Mouse (Mus musculus) CH12.LX (cell line): ENCODE measurements around the gene St5. TPM values are rescaled to one million over a fixed set of nuclear protein-coding genes. Genes with fewer than 3 reads are reported as not detected.

Experiments
- DNase-seq: peaks from one replicate; pipeline ENCODE4 v3.0.0-alpha.2; 2013; ENCODE audit errors: extremely low read depth
- H3K27ac ChIP-seq: 2 replicates; pipeline ENCODE4 v1.5.1; 2012; ENCODE audit warnings: low read depth, mild to moderate bottlenecking, control low read depth, moderate library complexity; ENCODE audit not compliant: insufficient read depth
- H3K27me3 ChIP-seq: replicated peaks from 2 replicates; pipeline ENCODE3; 2012; ENCODE audit warnings: inconsistent platforms
- H3K36me3 ChIP-seq, 2 experiments: replicated peaks in 1 of 2; 2 replicates each; pipeline versions ENCODE3 to v1.6.1; 2012; ENCODE audit warnings: inconsistent platforms in 1 of 2, low read length in 1 of 2, mild to moderate bottlenecking in 1 of 2, mixed read lengths in 1 of 2, moderate library complexity in 1 of 2; ENCODE audit not compliant: control insufficient read depth in 1 of 2, insufficient read depth in 1 of 2
- H3K4me1 ChIP-seq, 2 experiments: 2 replicates each; pipeline ENCODE4 v1.6.1; 2012; ENCODE audit warnings: inconsistent platforms in 1 of 2, moderate library complexity in 1 of 2; ENCODE audit not compliant: insufficient read depth in 2 of 2, control insufficient read depth in 1 of 2
- H3K4me2 ChIP-seq: 2 replicates; pipeline ENCODE4 v1.6.1; 2012; ENCODE audit warnings: low read depth, mild to moderate bottlenecking, control low read depth; ENCODE audit not compliant: poor library complexity, insufficient read depth, severe bottlenecking
- H3K4me3 ChIP-seq, 3 experiments: fragments of 150-350 bp in 1 of 3; sonication (generic) in 1 of 3; replicated peaks in 1 of 3; 2 replicates each; pipeline versions ENCODE3 to v1.5.1; 2011 to 2012; ENCODE audit warnings: low read depth in 2 of 3, low read length in 2 of 3, mild to moderate bottlenecking in 2 of 3, moderate library complexity in 2 of 3, control low read depth in 1 of 3, improper control_type of control experiment in 1 of 3, inconsistent platforms in 1 of 3, mixed read lengths in 1 of 3; ENCODE audit not compliant: poor library complexity in 1 of 3
- H3K79me2 ChIP-seq: replicated peaks from 2 replicates; pipeline ENCODE4 v1.6.1; 2012; ENCODE audit warnings: mild to moderate bottlenecking, moderate library complexity; ENCODE audit not compliant: control insufficient read depth, poor library complexity, insufficient read depth, severe bottlenecking; ENCODE audit errors: extremely low read depth
- H3K9ac ChIP-seq: 2 replicates; pipeline ENCODE4 v1.6.1; 2012; ENCODE audit warnings: low read depth, mild to moderate bottlenecking, control low read depth, moderate library complexity; ENCODE audit not compliant: insufficient read depth
- H3K9me3 ChIP-seq: replicated peaks from 2 replicates; pipeline ENCODE3; 2012; ENCODE audit warnings: low read length, inconsistent platforms, mixed read lengths
- BHLHE40 ChIP-seq: IDR thresholded peaks from 2 replicates; pipeline ENCODE4 v1.6.1; 2011; ENCODE audit warnings: mild to moderate bottlenecking, low read depth, low read length, improper control_type of control experiment
- CHD1 ChIP-seq: IDR thresholded peaks from 2 replicates; pipeline ENCODE4 v1.6.1; 2012; ENCODE audit warnings: low read depth, low read length, improper control_type of control experiment, inconsistent platforms
- ELF1 ChIP-seq: IDR thresholded peaks from 2 replicates; pipeline ENCODE4 v1.6.1; 2014; ENCODE audit warnings: low read depth, mild to moderate bottlenecking, inconsistent platforms, low read length, improper control_type of control experiment
- GABPA ChIP-seq: IDR thresholded peaks from 2 replicates; pipeline ENCODE4 v1.6.1; 2012; ENCODE audit warnings: low read depth, low read length, improper control_type of control experiment, inconsistent platforms; ENCODE audit not compliant: insufficient replicate concordance
- JUND ChIP-seq: conservative IDR thresholded peaks from 2 replicates; pipeline ENCODE4 v1.6.1; 2011; ENCODE audit warnings: low read depth, low read length, improper control_type of control experiment
- KAT2A ChIP-seq: IDR thresholded peaks from 2 replicates; pipeline ENCODE4 v1.6.1; 2012; ENCODE audit warnings: low read length, improper control_type of control experiment, inconsistent platforms; ENCODE audit not compliant: insufficient replicate concordance
- MAFK ChIP-seq: IDR thresholded peaks from 2 replicates; pipeline ENCODE4 v1.6.1; 2011; ENCODE audit warnings: low read length, improper control_type of control experiment; ENCODE audit not compliant: insufficient replicate concordance
- MXI1 ChIP-seq: IDR thresholded peaks from 2 replicates; pipeline ENCODE4 v1.6.1; 2011; ENCODE audit warnings: mild to moderate bottlenecking, low read depth, low read length, improper control_type of control experiment
- MYC ChIP-seq: IDR thresholded peaks from 2 replicates; pipeline ENCODE4 v1.6.1; 2011; ENCODE audit warnings: low read depth, mild to moderate bottlenecking, improper control_type of control experiment, low read length
- RAD21 ChIP-seq: IDR thresholded peaks from 2 replicates; pipeline ENCODE4 v1.6.1; 2011; ENCODE audit warnings: low read depth, mild to moderate bottlenecking, low read length, improper control_type of control experiment, moderate library complexity
- RCOR1 ChIP-seq: conservative IDR thresholded peaks from 2 replicates; pipeline ENCODE4 v1.6.1; 2012; ENCODE audit warnings: low read depth, mild to moderate bottlenecking, inconsistent platforms, low read length, improper control_type of control experiment
- SMC3 ChIP-seq: IDR thresholded peaks from 2 replicates; pipeline ENCODE4 v1.6.1; 2011; ENCODE audit warnings: low read depth, low read length, improper control_type of control experiment
- TBP ChIP-seq: conservative IDR thresholded peaks from 2 replicates; pipeline ENCODE4 v1.6.1; 2011; ENCODE audit warnings: low read depth, low read length, improper control_type of control experiment
- UBTF ChIP-seq: IDR thresholded peaks from 2 replicates; pipeline ENCODE4 v1.6.1; 2012; ENCODE audit warnings: low read depth, mild to moderate bottlenecking, inconsistent platforms, low read length, improper control_type of control experiment, moderate library complexity
- ZC3H11A ChIP-seq: IDR thresholded peaks from 2 replicates; pipeline ENCODE4 v1.6.1; 2012; ENCODE audit warnings: low read depth, mild to moderate bottlenecking, inconsistent platforms, low read length, improper control_type of control experiment
- ZKSCAN1 ChIP-seq: IDR thresholded peaks from 2 replicates; pipeline ENCODE4 v1.6.1; 2012; ENCODE audit warnings: low read depth, inconsistent platforms, low read length, improper control_type of control experiment, borderline replicate concordance
- dilution Hi-C: fragments of 300-500 bp; cut with MboI; formaldehyde crosslinking; loops from 2 replicates; pipeline ENCODE4 v1.14.3; 2020; ENCODE audit warnings: low sequenced_read_pairs; ENCODE audit not compliant: extremely low pct_unique_long_range_greater_than_20kb, extremely low pct_ligation_motif_present
- in situ Hi-C: fragments of 300-500 bp; cut with MboI; formaldehyde crosslinking; loops from 3 replicates; pipeline ENCODE4 v1.14.3; 2019; ENCODE audit warnings: low sequenced_read_pairs, low pct_ligation_motif_present, low pct_unique_long_range_greater_than_20kb, mixed read lengths
- polyA plus RNA-seq: library from polyadenylated mRNA; unstranded; fragments of >175 nt; gene quantifications from 2 replicates; pipeline ENCODE4 v1.2.1, GENCODE M21; 2012; ENCODE audit warnings: low read depth; ENCODE audit not compliant: insufficient read length
- total RNA-seq, 2 experiments: library from RNA; depleted of rRNA; stranded (reverse); fragments of 300-350 nt in 1 of 2; fragments of >200 nt in 1 of 2; gene quantifications; 2 replicates each; pipeline ENCODE4 v1.2.3; 2012 to 2014

The St5 gene
- total and polyA plus RNA-seq, 3 experiments, result 1.3 to 3.4 (median 1.6) TPM

GRCm38 (mm10) chr7:109536451-109536946, 166.9 kb downstream of the St5 start:
- no peaks in the 10 kb centered on the region for H3K79me2 ChIP-seq
- H3K4me3 ChIP-seq, result no peak overlapping the region
- no peaks in the 10 kb centered on the region for H3K9me3 ChIP-seq
- peaks cover 4 to 51% of the 10 kb centered on the region in 2 experiments; a peak in 2 of 4 replicates for H3K4me1 ChIP-seq
- no peak for DNase-seq
- no peak overlapping the region for H3K4me2 ChIP-seq
- no peaks in the 10 kb centered on the region for H3K27me3 ChIP-seq
- H3K36me3 ChIP-seq, result peaks cover 0 to 4% of the 10 kb centered on the region in 2 experiments
- TF ChIP-seq MAFK, result no peak
- no peak for TF ChIP-seq MYC
- no peak for TF ChIP-seq JUND
- TF ChIP-seq ELF1, result no peak
- no peak for TF ChIP-seq UBTF
- TF ChIP-seq ZKSCAN1, result no peak
- no peak for TF ChIP-seq BHLHE40
- TF ChIP-seq TBP, result no peak
- no peak for TF ChIP-seq GABPA
- in situ Hi-C loops (no loop called here), dilution Hi-C loops (no loop called here)
- no peak overlapping the region for H3K27ac ChIP-seq
- H3K9ac ChIP-seq, result no peak overlapping the region

GRCm38 (mm10) chr7:109534921-109535320, 168.5 kb downstream of the St5 start:
- Histone ChIP-seq H3K4me3 (no peak overlapping the region), H3K27ac (no peak overlapping the region), H3K79me2 (no peaks in the 10 kb centered on the region), H3K27me3 (no peaks in the 10 kb centered on the region), H3K9ac (no peak overlapping the region), H3K4me2 (no peak overlapping the region), H3K36me3 (peaks cover 0 to 14% of the 10 kb centered on the region in 2 experiments), H3K9me3 (no peaks in the 10 kb centered on the region), H3K4me1 (peaks cover 6 to 65% of the 10 kb centered on the region in 2 experiments; a peak in 2 of 4 replicates)
- no peak for TF ChIP-seq RCOR1
- no peak for TF ChIP-seq KAT2A
- TF ChIP-seq GABPA, result no peak
- TF ChIP-seq MXI1, result no peak
- no peak for TF ChIP-seq CHD1
- no peak for TF ChIP-seq ZC3H11A
- TF ChIP-seq MAFK, result no peak
- TF ChIP-seq UBTF, result no peak
- no peak for TF ChIP-seq SMC3
- no peak for TF ChIP-seq RAD21
- dilution Hi-C loops, result no loop called here
- in situ Hi-C loops, result no loop called here
- no peak for DNase-seq
